Mouse (Mus musculus) granulocyte monocyte progenitor cell, adult 5-6 weeks (primary cell): ENCODE results near the gene Ranbp10. TPM values are rescaled to one million over a fixed set of nuclear protein-coding genes. Genes with fewer than 3 reads are reported as not detected.
A peak's percentile ranks its signal among the peaks of the same experiment; 100 is the strongest.
"Not testable (repeated sequence)": the region's sequence is repeated elsewhere in the genome, so short reads cannot be mapped to it uniquely, and the experiment has no call there.

Source experiments
- ATAC-seq: replicated peaks from 2 replicates; pipeline ENCODE4 v1.8.0; 2016; ENCODE audit warnings: mild to moderate bottlenecking, moderate TSS enrichment, inconsistent platforms; ENCODE audit not compliant: poor library complexity, severe bottlenecking
- total RNA-seq, 2 experiments: library from RNA; stranded (forward) in 1 of 2; stranded (reverse) in 1 of 2; fragments of 200-712, 200-1000 nt in 1 of 2; fragments of >200 nt in 1 of 2; fragmentation: Nextera tagmentation in 1 of 2; gene quantifications; 2 replicates each; pipeline ENCODE4 v1.2.3; 2014 to 2017

Gene Ranbp10
- total RNA-seq, 2 experiments from 2014 or later: 8.3 to 12.9 TPM

DNA sequence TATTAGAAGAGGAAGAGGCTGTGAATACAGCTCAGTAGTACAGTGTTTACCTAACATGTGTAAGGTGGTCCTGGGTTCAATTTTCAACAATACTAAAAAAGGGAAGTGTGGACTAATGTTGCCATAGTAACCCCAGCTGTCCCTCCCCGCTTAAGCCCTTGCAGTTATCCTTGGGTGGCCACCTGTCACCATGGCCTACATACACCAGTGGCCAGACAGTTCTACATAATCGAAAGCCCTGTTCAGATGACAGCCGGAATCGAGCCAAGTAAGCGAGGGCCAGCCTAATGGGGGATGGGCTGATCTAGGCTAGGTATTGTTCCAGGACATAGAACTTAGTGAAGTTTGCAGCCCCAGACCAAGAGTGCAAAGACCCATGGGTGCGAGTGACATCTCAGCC lies 9.8 kb upstream of the Ranbp10 start:
- peak; percentile 52 for ATAC-seq

DNA sequence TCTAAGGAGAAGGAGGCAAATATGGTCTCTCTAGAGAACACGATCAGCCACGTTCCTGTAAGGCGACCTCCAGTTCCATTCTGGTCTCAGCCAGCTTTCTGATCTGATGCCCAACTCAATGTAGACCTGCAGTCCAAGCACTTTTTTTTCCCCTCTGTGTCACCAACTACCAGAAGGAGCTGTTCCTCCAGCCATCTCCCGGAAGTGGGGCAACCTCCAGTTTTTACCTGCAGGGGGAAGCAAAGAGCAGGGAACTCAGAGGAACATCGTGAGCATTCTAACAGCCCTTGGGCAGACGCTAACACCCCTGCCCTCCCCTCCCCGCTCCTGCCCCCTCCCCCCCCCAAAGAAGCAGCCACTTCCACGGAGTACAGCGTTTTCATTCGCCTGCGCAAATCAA lies 8.2 kb upstream of the Ranbp10 start:
- peak; percentile 96 for ATAC-seq

DNA sequence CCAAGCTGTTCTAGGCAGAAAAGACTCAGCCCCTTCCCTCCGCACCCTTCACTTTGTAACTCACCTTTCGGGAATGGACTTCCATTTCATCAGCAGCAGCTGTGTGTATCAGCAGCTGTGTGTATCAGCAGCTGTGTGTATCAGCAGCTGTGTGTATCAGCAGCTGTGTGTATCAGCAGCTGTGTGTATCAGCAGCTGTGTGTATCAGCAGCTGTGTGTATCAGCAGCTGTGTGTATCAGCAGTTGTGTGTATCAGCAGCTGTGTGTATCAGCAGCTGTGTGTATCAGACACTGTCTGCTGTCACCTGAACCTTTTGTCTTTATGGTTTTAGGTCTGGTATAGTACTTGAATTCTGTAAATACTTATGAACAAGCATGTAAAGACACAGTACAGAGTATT lies 6.6 kb upstream of the Ranbp10 start:
- not testable (repeated sequence) for ATAC-seq

DNA sequence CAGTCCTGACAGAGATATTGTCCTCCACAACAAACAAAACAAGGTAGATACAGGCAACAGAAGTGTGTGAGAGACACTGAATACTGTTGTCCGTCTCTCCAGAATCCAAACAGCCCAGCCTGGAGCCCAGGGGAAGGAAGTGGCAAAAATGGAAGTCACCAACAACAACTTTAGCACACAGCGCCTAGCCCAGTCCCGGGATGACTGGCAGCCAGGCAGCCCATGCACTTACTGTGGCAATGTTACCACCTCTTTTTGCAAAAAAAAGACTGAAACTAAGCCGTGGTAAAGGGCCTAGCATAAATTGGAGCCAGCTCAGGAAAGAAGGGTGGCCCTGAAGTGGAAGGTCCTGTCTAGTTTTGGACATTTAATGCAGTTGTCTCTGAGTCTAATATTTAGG lies 771 bp downstream of the Ranbp10 start:
- ATAC-seq: 0 out of 2 replicates have a peak, but pooled peaks have one; percentile 11

DNA sequence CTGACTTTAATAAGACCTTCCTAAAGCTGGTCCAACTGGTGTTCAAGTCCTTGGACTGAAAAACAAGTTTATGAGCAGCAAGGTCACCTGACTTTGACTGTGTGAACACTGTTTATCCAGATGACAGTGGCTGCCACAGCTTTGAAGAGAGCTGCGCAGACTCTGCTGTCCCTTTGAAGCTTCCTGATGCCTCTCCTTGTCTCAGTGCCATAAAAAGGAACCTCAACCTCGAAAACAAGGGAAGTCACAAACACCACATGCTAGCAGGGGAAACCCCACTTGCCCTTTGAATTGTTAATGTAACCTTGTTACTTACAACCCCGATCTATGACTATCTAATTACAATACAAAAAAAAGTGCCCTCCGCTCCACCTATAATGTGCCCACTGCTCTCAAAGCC lies 1.6 kb downstream of the Ranbp10 start:
- 0 out of 2 replicates have a peak, but pooled peaks have one; percentile 8 for ATAC-seq

DNA sequence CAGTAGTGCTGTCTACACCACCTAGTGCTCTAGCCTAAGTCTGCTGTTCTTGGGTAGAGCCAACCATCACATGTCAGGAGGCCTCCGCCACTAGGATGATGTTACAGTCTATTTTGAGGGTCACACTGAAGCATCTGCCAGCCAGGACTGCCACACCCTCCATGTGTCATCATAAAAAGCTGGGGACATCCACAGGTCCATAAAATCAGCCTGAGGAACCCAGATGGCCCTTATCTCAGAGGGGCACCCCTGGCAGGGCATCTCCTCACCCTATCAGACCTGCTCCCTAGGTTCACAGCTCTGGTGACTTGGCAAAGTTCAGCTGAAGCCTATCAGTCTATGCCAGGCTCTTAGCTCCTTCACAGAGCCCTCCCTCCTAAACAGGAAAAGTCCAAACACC lies 6.2 kb downstream of the Ranbp10 start:
- no peak for ATAC-seq

DNA sequence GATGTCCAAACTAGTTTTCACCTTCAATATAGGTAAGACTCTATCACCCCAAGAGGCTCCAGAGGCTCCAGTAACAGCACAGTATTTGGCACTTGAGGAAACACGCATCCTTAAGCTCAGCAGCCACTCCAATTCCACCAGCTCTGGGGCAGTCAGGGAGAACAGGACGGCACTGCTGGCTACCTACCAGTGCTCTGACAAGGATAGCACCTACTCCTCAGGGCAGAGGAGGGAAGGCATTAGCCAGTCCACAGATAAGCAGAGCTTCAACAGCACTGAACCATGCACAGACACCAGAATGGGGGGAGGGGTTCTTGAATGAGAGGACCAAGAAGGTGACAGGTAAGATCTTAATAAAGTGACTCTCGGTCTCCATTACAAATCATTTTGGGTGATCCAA lies 7.5 kb downstream of the Ranbp10 start:
- ATAC-seq: no peak

DNA sequence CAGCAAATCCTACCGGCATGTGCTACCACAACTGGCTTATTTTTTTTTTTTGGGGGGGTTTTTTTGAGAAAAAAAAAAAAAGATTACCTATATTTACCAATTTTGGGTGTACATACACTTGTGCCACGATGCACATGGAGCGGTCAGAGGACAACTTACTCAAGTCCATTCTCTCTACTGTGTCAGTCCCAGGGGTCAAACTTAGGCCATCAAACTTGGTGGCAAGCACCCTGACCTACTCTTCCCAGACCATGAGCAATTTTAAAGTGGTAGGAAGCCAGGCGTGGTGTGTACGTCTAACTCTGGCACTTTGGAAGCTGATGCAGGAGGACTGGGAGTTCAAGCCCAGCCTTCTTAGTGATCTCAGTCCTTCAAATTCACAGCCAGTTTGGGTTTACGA lies 13.9 kb downstream of the Ranbp10 start:
- no peak for ATAC-seq

DNA sequence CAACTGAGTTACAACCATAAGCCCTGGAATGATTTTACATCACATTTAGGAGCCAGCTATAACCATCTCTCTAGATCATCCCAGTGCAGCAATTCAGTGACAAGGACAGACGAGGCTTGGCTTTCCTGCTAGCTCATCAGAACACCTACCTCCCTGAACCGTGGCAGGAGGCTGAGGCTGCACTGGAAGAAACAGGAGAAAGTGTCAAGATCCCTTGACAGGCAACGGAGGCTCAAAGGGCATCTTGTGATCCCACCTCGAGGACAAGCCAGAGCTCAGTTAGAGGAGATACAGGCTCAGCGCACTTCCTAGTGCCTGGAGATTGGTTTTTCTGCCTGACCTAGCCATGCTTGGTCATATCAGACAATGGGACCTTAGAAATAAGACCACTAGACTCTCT lies 14.6 kb downstream of the Ranbp10 start:
- no peak for ATAC-seq

DNA sequence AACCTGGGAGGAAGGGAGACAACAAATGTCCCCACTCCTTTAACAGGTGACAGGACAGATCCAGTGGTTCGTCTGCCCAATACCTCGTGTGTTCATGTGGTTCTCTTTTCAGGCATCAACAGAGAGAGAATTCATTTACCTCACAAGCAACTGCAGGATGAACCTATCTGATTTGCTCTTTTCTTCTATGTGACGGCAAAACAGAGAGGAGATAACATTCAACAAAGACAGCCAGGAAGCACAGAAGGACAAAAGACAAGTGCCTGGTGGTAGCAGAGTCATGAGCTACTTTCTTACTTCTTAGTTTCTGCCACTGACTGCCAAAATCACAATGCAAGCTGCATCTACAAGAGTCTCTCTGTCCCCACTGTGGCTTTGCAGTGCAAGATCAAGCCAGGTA lies 15.6 kb downstream of the Ranbp10 start:
- ATAC-seq: no peak

DNA sequence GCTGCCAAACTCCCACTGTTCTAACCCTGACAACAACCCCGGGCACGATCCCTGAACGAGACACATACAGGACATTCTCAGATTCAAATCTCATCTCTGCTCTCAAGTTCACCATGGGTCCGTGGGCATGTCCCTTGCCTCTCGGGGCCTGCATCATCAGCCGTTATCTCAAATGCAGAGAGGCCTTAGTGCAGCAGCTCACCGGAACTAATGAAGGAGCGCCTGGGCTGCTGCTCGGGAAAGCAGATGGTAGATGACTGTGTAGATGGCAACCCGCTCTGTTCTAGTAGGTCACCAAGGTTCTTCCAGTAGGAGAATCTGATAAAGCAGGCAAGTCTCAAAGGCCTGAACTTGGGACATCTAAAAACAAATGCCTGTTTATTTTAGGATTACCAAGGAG lies 16.1 kb downstream of the Ranbp10 start:
- ATAC-seq: no peak

DNA sequence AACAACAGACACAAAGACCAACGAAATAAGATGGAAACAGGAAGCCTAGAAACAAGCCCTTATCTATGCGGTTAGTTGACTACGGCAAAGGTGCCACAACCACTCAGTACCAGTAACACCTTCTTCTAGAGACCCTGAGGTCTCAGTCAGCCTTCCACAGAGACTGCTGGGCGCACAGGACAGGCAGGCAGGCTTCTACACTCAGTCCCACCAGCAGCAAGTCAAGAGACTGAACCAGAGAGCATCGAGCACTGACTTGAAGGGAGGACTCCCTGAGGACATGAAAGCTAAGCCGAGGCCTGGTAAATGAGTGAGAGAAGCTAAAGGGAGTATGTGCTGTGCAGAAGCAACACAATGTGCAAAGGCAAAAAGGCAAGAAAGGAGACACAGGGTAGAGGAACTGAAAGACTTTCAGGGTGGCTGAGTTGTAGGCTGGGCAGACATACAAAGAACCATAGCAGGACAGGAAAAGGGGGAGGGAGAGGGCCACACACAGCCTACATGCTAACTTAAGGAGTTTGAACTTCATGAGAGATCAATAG lies 16.8 kb downstream of the Ranbp10 start:
- no peak; the same call in 1 of the 2 replicates for ATAC-seq

DNA sequence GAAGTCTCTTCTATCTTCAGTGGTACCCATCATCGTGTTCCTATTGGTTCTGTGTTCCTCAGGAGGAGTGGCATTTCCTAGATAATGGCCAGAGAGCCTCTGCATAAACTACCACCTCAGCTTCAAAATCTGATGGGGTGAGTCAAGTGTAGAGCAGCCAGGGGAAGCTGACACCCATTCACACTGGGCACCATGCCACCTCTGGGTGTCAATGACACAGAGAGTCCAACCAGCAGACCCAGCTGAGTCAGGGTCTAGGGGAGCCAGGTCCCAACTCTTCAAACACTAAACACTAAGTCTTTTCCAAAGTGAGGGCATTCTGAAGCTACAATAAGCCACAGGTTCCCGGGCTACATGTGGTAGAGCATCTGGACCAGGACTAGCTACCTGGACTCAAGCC lies 18.7 kb downstream of the Ranbp10 start:
- no peak for ATAC-seq

DNA sequence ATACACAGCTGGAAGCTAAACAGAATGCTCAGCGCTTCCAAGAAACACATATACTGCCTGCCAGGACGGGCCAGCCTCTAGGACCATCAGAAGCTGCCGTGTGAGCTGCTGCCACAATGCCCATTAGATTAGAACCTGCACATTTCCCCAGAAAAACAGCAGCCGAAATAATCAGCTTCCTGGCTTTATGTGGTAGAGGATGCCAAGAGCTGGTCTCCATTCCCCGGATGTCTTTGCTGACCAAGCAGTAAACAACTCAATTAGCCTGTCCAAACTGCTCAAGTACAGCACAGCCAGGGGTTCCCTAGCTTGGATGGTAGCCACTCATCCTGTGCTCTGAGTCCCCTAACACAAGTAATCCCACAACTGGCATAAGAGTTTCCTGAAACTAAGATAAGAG lies 19.4 kb downstream of the Ranbp10 start:
- no peak for ATAC-seq

DNA sequence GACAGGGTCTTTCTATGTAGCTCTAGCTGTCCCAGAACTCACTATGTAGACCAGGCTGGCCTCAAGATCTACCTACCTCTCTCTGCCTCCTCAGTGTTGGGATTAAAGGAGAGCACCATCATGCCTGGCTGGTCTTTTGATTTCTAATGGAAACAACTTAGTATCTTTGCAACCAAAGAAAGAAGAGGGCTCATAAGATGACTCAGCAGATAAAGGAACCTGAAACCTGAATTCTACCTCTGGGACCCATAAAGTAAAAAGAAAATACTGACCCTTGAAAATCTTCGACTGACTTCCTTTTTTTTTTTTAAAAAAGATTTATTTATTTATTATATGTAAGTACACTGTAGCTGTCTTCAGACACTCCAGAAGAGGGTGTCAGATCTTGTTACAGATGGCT lies 21.2 kb downstream of the Ranbp10 start:
- ATAC-seq: no peak

DNA sequence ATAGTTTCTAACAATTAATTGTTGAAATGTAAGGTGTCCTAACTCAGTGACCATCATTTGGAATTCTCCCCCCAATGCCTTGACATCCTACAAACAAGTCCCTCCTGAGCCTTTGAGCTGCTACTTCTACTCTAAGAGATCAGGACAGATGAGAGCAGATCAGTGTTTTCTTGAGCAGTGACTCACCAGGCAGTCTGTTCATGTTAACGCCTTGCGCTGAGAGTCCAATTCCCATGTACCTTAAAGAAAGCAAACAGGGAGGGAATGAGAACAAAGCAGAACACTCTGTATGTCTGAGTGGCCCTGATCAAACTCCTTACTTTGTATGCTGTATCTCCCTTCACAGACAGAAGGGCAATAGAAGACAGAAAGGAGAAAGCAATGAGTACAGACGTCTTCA lies 21.8 kb downstream of the Ranbp10 start:
- ATAC-seq: no peak

DNA sequence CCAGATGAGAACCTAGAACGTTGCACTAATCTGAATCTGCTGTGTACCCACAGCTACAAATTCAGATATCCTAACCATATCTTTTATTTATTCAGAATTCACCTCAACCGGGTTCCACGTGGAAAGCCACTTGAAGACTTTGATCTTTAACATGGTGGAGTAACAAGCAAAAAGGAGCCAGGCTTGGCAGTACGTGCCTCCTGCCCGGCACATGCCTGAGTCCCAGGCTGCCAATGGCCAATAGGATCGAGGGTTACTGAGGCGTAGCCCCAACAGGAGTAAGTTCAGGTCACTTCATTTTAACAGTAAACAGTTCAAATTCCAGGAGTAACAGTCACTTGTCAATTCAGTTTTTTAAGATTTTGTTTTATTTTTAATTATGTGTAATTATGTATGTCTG lies 22.4 kb downstream of the Ranbp10 start:
- no peak for ATAC-seq

DNA sequence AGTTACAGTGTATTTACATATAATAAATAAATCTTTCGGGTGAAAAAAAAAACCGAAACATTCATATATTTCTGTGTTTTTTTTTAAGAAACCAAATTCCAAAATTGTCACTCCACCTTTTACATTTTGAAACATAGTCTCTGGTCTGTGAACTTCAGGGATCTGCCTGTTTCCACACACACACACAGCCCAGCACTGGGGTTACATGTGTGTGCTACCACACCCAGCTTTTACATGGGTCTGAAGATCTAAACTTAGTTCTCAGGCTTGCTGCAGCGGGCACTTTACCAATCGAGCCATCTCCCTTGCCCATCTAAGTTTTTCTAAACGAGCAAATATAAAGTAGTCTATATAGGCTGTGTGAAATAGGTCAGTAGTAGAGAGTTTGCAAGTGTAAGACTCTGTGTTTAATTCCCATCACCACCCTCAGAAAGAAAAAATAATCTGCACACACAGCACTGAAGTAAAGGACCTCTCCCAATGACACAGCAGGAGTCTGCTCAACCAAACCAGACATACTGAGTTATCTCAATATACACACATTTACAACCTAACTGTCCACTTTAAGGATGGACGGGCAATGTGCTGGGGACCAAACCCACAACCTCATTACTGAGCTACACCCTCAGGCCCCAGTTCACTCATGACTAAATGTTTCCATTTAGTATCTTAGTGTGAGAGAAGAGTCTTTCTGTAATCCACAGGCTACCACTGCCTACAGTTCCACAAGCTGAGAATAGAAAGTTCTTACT lies 25.8 kb downstream of the Ranbp10 start:
- ATAC-seq: no peak

DNA sequence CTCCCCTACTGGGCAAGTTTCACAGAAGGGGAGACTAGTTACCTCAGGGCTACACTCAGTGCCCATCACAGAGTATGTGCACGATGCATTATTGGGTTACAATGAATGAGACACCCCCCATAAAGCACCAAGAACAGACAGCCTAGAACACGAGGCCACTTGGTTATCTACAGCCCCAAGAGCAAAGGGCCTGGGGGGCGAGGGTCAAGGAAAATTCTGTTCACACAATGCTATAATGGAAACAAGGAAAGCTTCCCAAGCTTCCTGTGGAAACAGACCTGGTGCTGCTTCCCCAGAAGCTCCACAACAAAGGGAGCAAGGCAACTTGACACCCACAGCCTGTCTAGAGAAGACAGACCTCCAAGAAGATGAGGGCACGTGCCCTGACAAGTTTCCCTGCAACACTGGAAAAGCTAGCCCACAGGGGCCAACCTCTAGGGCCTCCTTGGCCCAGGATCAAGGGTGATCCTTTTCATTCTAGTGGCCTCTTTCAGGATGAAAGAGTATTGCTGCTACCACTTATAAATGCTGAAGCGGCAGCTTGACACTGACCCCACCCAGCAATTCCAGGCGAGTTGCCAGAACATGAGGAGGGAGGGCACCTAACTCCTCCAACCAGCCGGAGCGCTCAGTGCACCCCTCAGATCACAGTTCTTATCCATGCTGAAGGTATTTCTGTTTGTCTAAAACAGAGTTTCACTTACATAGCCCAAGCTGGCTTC lies 27.9 kb downstream of the Ranbp10 start:
- ATAC-seq: no peak

DNA sequence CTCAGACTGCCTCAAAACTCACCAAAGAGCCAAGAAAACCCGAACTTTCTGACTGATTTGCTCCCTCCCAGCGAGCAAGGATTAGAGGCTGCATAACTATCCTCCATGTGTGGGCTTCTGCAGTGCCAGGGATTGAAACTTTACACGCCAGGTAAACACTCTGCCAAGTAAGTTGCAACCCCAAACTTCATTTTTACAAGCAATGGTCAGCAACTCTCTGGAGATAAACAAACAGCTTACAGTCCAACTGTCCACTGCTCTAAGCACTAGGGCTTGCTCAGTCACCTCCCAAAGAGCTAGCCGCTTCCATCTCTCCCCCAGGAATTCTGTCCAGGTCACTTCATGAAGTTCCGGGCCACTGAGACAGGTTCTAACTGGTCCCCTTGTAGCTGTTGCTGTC lies 28.7 kb downstream of the Ranbp10 start:
- no peak for ATAC-seq

DNA sequence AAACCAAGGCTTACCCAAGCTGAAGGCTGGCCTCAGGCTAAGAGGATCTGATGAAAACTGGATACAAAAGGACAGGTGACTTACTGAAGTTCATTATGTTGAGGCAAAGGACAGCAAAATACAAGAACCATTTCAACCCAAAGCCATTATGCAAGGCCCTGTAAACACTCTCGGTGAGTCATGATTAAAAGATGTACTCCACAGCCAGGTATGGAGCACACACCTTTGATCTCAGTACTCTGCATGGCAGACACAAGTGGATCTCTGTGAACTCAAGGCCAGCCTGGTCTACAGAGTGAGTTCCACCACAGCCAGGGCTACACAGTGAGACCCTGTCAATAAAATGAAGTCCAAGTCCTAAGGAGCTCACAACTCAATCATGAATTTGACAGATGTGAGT lies 31.4 kb downstream of the Ranbp10 start:
- no peak for ATAC-seq
